Mouse (Mus musculus) myocyte (in vitro differentiated cells): Measurements from ENCODE around the gene Rarres2.

Experiments
- CEBPB ChIP-seq: IDR thresholded peaks from 2 replicates; pipeline ENCODE4 v1.6.1; 2011; ENCODE audit warnings: mild to moderate bottlenecking, moderate library complexity; ENCODE audit not compliant: poor library complexity, insufficient read depth, severe bottlenecking
- MYOD1 ChIP-seq, 3 experiments: IDR thresholded peaks; one replicate each; pipeline ENCODE4 v1.6.1; 2011; ENCODE audit warnings: control low read depth in 2 of 3, low read depth in 2 of 3, mild to moderate bottlenecking in 2 of 3, moderate library complexity in 1 of 3; ENCODE audit not compliant: insufficient read length in 2 of 3, control insufficient read depth in 1 of 3
- POLR2A ChIP-seq: IDR thresholded peaks from one replicate; pipeline ENCODE4 v1.6.1; 2011; ENCODE audit warnings: low read depth, mild to moderate bottlenecking, control low read depth, moderate library complexity; ENCODE audit not compliant: insufficient read length
- POLR2AphosphoS2 ChIP-seq: IDR thresholded peaks from one replicate; pipeline ENCODE4 v1.6.1; 2011; ENCODE audit warnings: low read depth, control low read depth; ENCODE audit not compliant: insufficient read length
- TCF12 ChIP-seq: IDR thresholded peaks from one replicate; pipeline ENCODE4 v1.6.1; 2011; ENCODE audit warnings: mild to moderate bottlenecking, control low read depth; ENCODE audit not compliant: poor library complexity, insufficient read depth, severe bottlenecking

- TF ChIP-seq MYOD1 (IDR thresholded peaks at IDR 0.05; ENCODE audit: control insufficient read depth in 1 of 3, insufficient read length in 2 of 3, low read depth in 2 of 3), result no peak
- TF ChIP-seq POLR2AphosphoS2, result no peak
- no peak for TF ChIP-seq POLR2A
- TF ChIP-seq CEBPB, result no peak
- no peak for TF ChIP-seq TCF12
Observed at GRCm38 (mm10) chr6:48565693-48566310, 6.8 kb downstream of the Rarres2 start.
